Mouse (Mus musculus) lung, postnatal 14 days (tissue): ENCODE data around the gene Fancf.

Source experiments
- DNase-seq: peaks from one replicate; pipeline ENCODE4 v3.0.0; 2021

Gene Fancf

GRCm38 (mm10) chr7:51862097-51862492 lies at the start of gene Fancf:
Gene Fancf (minus strand): TSS chr7:51862267.
- peak; percentile 97 for DNase-seq

- no peak for DNase-seq
Observed at GRCm38 (mm10) chr7:51899066-51899465, 37.0 kb upstream of the Fancf start.

DNA sequence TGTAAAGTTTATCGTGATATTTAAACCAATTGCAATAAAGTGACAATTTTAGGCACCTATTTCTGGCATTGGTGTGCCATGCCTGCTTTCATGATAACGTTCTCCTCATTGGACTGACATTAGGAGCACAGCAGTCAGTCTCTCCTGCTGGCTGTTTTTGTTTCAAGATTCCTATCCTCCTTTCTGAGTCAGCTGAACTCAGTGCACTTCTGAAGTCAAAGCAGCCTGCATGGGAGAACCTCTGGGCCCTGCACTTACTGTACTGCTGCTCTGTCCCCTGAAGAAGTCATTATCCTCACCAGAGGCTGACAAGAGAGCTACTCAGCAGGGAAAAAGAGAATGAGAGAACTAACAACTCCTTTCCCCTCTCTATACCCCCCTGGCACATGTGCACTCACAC lies 32.9 kb upstream of the Fancf start:
- DNase-seq, result no peak

DNA sequence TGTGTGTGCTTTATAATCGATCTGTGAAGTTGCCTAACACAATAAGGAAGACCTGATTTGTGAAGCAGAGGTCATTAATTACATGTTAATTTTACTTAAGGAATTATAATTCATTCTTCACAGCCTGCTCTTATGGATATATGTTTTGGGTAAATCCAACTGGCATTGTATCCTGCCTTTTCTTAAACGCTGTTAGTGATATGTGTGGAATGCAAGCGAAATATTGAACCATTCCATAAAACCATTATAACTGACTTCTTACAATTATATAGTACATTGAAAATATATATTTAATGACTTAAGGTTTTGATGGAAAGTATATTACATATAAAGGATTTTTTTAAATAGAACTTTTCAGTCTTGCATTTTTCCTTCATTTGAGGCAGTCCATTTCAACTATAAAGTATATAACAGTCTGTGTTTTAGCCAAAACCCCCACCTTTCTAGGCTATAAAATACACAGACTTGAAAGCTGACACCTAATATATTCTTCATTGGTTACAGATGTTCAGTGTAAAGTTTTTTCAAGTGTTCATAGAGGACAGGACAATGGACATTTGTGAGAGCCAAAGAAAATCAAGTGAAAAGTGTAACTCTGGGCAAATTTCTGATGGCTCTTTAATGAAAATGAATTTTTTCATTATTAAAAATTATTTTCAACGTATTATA lies 32.2 kb upstream of the Fancf start:
- DNase-seq, result no peak

DNA sequence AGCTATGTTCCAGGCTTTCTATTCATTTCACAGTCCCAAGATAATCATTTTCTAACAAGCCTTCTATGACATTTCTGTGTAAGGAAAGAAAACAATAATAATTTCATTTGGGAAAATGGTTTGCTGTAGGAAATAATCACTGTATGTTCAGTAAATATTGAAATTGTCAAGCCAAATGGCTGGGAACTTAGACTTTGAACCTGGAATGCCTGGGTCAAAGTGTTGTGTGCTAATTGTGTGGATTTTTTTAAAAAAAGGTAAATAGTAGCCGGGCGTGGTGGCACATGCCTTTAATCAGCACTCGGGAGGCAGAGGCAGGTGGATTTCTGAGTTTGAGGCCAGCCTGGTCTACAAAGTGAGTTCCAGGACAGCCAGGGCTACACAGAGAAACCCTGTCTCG lies 30.9 kb upstream of the Fancf start:
- no peak for DNase-seq

DNA sequence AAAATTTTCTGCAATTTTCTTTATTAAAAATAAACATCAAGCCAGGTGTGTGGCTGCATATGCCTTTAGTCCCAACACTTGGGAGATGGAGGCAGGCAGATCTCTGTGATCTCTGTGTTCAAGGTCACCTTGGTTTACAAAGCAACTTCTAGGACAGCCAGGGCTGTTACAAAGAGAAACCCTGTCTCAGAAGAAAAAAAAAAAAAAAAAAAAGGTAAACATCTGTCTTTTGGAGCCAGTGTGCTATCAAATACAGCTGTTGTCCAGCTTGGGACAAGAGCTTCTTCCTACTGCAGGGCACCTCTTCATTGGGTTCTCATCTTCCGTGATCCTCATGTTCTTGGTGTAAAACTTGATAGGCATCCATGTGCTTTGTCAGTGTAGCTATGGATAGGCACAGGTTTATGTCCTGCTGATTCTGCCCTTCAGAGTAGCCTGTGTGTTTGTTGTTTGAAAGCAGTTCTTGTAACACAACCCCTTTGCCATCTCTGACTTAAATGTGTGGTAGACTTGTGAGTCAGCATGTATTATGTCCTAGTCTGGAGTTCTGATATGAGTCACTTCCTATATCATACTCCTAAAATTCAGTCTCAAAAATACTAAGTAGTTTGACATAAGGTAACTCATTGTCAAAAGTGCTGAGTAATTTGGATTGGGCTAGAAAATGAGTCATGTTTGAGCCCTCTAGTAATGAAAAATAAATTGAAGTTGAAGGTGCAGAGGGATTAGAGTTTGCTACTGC lies 30.3 kb upstream of the Fancf start:
- no peak for DNase-seq

GRCm38 (mm10) chr7:51889601-51890000 lies 27.5 kb upstream of the Fancf start:
- no peak for DNase-seq

GRCm38 (mm10) chr7:51887678-51888567 lies 25.9 kb upstream of the Fancf start:
- no peak for DNase-seq

DNA sequence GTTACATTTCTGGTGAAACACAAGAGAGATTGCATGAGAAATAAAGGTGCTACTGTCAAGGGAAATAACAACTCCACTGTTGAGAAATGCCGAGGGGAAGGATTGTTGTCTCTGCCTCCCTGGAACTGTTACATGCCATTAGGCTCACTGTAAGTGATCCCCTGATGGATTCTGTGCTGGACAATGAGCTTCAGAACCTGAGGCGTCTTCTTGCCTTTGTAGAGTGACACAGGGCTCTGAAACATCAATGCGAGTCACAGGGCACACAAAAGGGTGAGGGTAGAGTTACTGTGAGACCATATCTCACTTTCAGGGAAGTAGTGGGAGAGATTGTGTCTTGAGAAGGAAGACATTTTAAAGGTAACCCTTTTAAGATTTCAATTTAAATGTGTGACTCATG lies 23.3 kb upstream of the Fancf start:
- DNase-seq, result no peak

DNA sequence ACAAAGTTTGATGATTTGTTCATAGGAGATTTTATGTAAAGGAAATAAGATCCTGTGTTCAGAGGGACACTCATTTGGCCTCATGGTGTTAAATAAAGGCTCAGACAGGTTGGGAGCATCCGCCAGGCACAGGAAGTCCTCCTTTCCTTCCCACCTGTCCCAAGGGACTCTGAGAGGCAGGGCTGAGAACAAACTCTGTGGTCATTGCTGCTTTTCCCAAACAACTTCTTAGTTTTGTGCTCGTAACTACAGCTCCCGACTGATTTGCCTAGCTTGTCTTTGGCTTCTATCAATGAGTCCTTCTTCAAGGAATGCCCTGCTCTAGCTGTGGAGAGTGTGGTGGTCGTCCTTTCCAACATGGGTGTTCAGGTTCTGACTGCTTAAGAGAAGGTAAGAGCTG lies 18.1 kb upstream of the Fancf start:
- no peak for DNase-seq

GRCm38 (mm10) chr7:51879136-51879723 lies 17.2 kb upstream of the Fancf start:
- DNase-seq, result peak; percentile 3

DNA sequence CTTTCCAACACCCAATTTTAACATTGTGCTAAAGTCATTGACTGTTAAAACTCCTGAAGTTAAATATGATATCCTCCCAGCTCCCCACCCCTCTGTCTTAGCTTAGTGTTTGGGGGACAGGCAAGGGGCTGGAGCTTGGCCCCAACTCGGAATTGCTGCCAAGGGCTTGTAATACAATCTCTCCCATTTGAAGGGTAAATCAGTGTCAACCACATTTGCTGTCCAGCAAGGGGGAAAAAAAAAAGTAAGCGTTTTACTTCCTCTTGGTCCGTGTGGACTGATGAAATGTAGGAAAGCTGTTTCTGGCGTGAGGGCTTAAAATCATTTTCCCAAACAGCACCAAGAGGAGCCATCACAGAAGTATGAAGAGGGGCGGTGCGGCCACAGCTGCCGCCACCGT lies 16.7 kb upstream of the Fancf start:
- DNase-seq, result no peak

DNA sequence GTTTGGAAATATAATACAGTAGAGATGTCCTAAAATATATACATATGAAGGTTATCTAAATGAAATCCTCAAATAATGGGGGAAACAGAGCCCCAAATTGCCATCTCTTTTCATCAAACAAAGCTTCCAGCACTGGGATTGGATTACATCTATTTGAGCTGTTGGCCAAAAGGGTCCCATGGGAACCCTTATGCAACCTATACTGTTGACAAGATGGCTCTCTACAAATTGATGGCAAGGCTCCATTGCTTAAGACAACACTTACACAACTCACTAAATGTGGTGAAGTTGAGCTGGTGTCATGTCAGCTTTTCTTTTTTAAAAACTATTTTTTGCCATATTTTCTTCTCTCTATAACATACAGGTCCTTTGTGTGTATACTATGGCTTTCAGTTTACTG lies 14.2 kb upstream of the Fancf start:
- DNase-seq, result no peak

GRCm38 (mm10) chr7:51872597-51872996 lies 10.5 kb upstream of the Fancf start:
- no peak for DNase-seq

- DNase-seq, result no peak
Observed at GRCm38 (mm10) chr7:51872041-51872440, 10.0 kb upstream of the Fancf start.

GRCm38 (mm10) chr7:51867983-51868382 lies 5.9 kb upstream of the Fancf start:
- no peak for DNase-seq

GRCm38 (mm10) chr7:51865336-51865735 lies 3.3 kb upstream of the Fancf start:
- no peak for DNase-seq

DNA sequence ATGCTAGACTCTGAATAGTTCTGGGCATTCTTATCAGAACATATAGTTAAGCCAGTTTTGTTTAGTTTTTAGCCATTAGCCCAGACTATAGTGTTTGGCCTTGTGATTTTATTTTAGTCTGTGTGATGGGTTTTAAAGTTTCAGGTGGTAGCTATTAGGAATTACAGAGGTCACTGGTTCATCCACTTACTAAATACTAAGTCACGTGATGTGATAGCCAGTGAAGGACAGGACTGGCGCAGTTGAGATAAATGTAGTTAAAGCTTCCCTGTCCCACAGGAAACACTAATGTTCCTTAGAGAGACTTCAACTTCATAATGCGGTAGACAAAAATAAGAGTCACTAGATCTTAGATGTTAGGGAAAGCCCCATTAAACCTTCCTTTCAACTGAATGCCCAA lies 775 bp upstream of the Fancf start:
- DNase-seq, result no peak

- DNase-seq, result peak; percentile 85
Observed at GRCm38 (mm10) chr7:51861250-51862096, 594 bp downstream of the Fancf start, which contains the start of gene Gas2. Gene Gas2 (plus strand): TSS chr7:51862015.

DNA sequence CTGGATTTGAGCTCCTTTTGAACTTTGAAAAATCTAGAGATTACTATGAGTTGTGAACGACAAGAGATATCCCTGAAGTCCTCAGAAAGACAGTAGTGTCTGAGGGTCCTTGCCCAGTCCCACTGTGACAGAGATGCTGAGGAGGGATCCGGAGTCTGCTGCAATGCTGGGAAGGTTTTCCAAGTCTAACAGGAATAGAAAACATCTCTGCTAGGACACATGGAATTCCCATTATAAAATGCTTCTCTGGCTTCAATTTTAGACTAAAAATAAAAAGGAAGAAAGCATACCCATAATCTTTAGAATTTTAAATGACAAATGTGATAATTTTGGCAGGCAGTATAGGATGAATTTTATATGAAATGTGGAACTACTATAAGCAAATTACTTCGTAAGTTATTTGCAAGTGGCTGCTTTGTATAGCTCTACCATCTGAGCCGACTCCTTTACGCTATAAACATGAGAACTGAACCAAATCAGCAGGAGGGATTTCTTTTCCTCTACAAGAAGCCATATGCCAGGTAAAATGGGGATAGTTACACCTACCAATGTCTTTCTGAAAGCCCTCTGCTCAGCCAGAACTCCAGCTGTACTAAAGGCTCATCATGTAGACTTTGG lies 10.1 kb downstream of the Fancf start:
- no peak for DNase-seq

GRCm38 (mm10) chr7:51850877-51851276 lies 11.2 kb downstream of the Fancf start:
- no peak for DNase-seq

GRCm38 (mm10) chr7:51840515-51840914 lies 21.6 kb downstream of the Fancf start:
- DNase-seq, result no peak
